Mouse (Mus musculus): ENCODE data around the gene Slc34a3.

Gene Slc34a3

GRCm38 (mm10) chr2:25225811-25226379, 8.3 kb downstream of the Slc34a3 start:
- DNase-seq (ENCODE audit: low spot score in 2 of 2): no peak

GRCm38 (mm10) chr2:25224766-25225752, 9.1 kb downstream of the Slc34a3 start:
- DNase-seq (ENCODE audit: low spot score in 2 of 2): peak; percentile 100

- DNase-seq (ENCODE audit: low spot score in 2 of 2): no peak
These were observed 9.7 kb downstream of the Slc34a3 start, which contains the start of gene Tubb4b for GRCm38 (mm10) chr2:25224492-25224765. Tubb4b (minus strand) TSS chr2:25224702.

- DNase-seq (ENCODE audit: low spot score in 2 of 2): peak; percentile 84 to 86
These were observed 10.3 kb downstream of the Slc34a3 start for GRCm38 (mm10) chr2:25223681-25224491.

- no peak for DNase-seq (ENCODE audit: low spot score in 2 of 2)
These were observed 12.8 kb downstream of the Slc34a3 start for GRCm38 (mm10) chr2:25221331-25221772.

GRCm38 (mm10) chr2:25218445-25218844, 15.7 kb downstream of the Slc34a3 start, which contains the start of gene Fam166a:
Fam166a (plus strand) TSS chr2:25218745.
- no peak for DNase-seq (ENCODE audit: low spot score in 2 of 2)

- DNase-seq (ENCODE audit: low spot score in 2 of 2): no peak
These were observed 16.5 kb downstream of the Slc34a3 start for GRCm38 (mm10) chr2:25217666-25218065.

- no peak for DNase-seq (ENCODE audit: low spot score in 2 of 2)
These were observed 19.7 kb downstream of the Slc34a3 start, which contains the start of gene Stpg3 for GRCm38 (mm10) chr2:25214444-25214843. Stpg3 (minus strand) TSS chr2:25214637.

GRCm38 (mm10) chr2:25213266-25213865, 20.8 kb downstream of the Slc34a3 start:
- no peak for DNase-seq (ENCODE audit: low spot score in 2 of 2)

- peak; percentile 91 to 92 for DNase-seq (ENCODE audit: low spot score in 2 of 2)
These were observed 23.0 kb downstream of the Slc34a3 start, which contains the start of gene Nelfb for GRCm38 (mm10) chr2:25211121-25211670. Nelfb (minus strand) TSS chr2:25211489.

- peak in 1 of 2 experiments; percentile 14 for DNase-seq (ENCODE audit: low spot score in 2 of 2)
These were observed 23.5 kb downstream of the Slc34a3 start for GRCm38 (mm10) chr2:25210686-25211085.

- DNase-seq (ENCODE audit: low spot score in 2 of 2): no peak
These were observed 26.6 kb downstream of the Slc34a3 start for GRCm38 (mm10) chr2:25207593-25207992.

- DNase-seq (ENCODE audit: low spot score in 2 of 2): no peak
These were observed 30.4 kb downstream of the Slc34a3 start for GRCm38 (mm10) chr2:25203631-25204214.

GRCm38 (mm10) chr2:25200631-25201030, 33.5 kb downstream of the Slc34a3 start:
- no peak for DNase-seq (ENCODE audit: low spot score in 2 of 2)

GRCm38 (mm10) chr2:25197946-25198345, 36.2 kb downstream of the Slc34a3 start:
- no peak for DNase-seq (ENCODE audit: low spot score in 2 of 2)

GRCm38 (mm10) chr2:25197191-25197590, 37.0 kb downstream of the Slc34a3 start:
- DNase-seq (ENCODE audit: low spot score in 2 of 2): no peak

GRCm38 (mm10) chr2:25196172-25196954, 37.8 kb downstream of the Slc34a3 start, which contains the start of gene Tor4a:
Tor4a (minus strand) TSS chr2:25196886.
- peak; percentile 91 to 97 for DNase-seq (ENCODE audit: low spot score in 2 of 2)

- DNase-seq (ENCODE audit: low spot score in 2 of 2): peak; percentile 79 to 87
These were observed 38.7 kb downstream of the Slc34a3 start for GRCm38 (mm10) chr2:25195211-25196156.
